Mouse (Mus musculus) lung, adult 2 months (tissue): ENCODE measurements around the gene Polr2h.

ENCODE experiments used
- CTCF ChIP-seq: fragments of 200-500 bp; IDR thresholded peaks from 2 replicates; pipeline ENCODE4 v1.5.1; 2011; ENCODE audit warnings: mild to moderate bottlenecking, low read length, control low read depth; ENCODE audit not compliant: insufficient read depth
- POLR2A ChIP-seq: fragments of 200-500 bp; IDR thresholded peaks from 2 replicates; pipeline ENCODE4 v1.6.1; 2011; ENCODE audit warnings: low read depth, mild to moderate bottlenecking, control low read depth, low read length, borderline replicate concordance; ENCODE audit errors: extremely low read depth

DNA sequence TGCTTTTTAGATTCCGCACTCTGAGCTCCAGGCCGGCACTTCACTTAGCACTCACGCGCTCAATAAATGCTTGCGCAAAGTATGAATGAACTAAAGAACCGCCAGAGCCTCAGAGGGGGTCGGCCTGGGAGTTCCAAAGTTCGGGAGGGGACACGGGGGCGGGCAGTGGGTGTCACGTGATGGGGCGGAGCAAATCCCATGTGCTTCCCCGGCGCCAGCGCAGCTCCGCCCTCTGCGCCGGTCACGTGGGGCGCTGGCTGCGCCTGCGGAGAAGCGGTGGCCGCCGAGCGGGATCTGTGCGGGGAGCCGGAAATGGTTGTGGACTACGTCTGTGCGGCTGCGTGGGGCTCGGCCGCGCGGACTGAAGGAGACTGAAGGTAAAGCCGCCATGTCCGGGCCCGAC, 45.0 kb upstream of the Polr2h start:
- TF ChIP-seq POLR2A (peak; percentile 66; the same call in 1 of the 2 replicates), CTCF (no peak)
